Mouse (Mus musculus) intestine, postnatal 0 days (tissue): ENCODE measurements around the gene Samd9l. TPM values are rescaled to one million over a fixed set of nuclear protein-coding genes. Genes with fewer than 3 reads are reported as not detected.
"Not testable (repeated sequence)": the region's sequence is repeated elsewhere in the genome, so short reads cannot be mapped to it uniquely, and the experiment has no call there.

ENCODE experiments used
- ATAC-seq: fragments of 200-750 bp; cut with Nextera tagmentation; 2 replicates; pipeline ENCODE4 v1.8.0; 2017; ENCODE audit warnings: mild to moderate bottlenecking, moderate TSS enrichment, moderate library complexity
- H3K27ac ChIP-seq: fragments of 300-500 bp; sonication (generic); 2 replicates; pipeline ENCODE4 v1.5.1; 2014; ENCODE audit warnings: mild to moderate bottlenecking, low read depth, low read length, moderate library complexity
- H3K27me3 ChIP-seq: fragments of 300-500 bp; sonication (generic); replicated peaks from 2 replicates; pipeline ENCODE4 v1.6.1; 2014; ENCODE audit warnings: low read length, mixed read lengths; ENCODE audit not compliant: control insufficient read depth, insufficient read depth
- H3K36me3 ChIP-seq: fragments of 300-500 bp; sonication (generic); 2 replicates; pipeline ENCODE4 v1.6.1; 2014; ENCODE audit warnings: mild to moderate bottlenecking, moderate library complexity; ENCODE audit not compliant: control insufficient read depth, insufficient read depth
- H3K4me1 ChIP-seq: fragments of 300-500 bp; sonication (generic); replicated peaks from 2 replicates; pipeline ENCODE4 v1.6.1; 2014; ENCODE audit warnings: antibody characterized with exemption, low read length, mixed read lengths; ENCODE audit not compliant: control insufficient read depth, insufficient read depth
- H3K4me2 ChIP-seq: fragments of 300-500 bp; sonication (generic); replicated peaks from 2 replicates; pipeline ENCODE4 v1.6.1; 2014; ENCODE audit warnings: low read depth, mild to moderate bottlenecking, moderate library complexity
- H3K4me3 ChIP-seq: fragments of 300-500 bp; sonication (generic); 2 replicates; pipeline ENCODE4 v1.5.1; 2014; ENCODE audit warnings: low read depth, low read length
- H3K9ac ChIP-seq: fragments of 300-500 bp; sonication (generic); 2 replicates; pipeline ENCODE4 v1.6.1; 2014; ENCODE audit warnings: mild to moderate bottlenecking, low read depth, low read length
- H3K9me3 ChIP-seq: fragments of 300-500 bp; sonication (generic); 2 replicates; pipeline ENCODE4 v1.6.1; 2016; ENCODE audit warnings: mixed run types; ENCODE audit not compliant: control insufficient read depth
- CTCF ChIP-seq: sonication (generic); IDR thresholded peaks from 2 replicates; pipeline ENCODE4 v1.5.1; 2016; ENCODE audit warnings: low read depth, mild to moderate bottlenecking, control low read depth, antibody characterized with exemption, moderate library complexity
- WGBS: fragments of 180-500 bp; shearing (Covaris S2); extraction: QIAGEN DNeasy Blood & Tissue Kit; methylation state at CpG from one replicate; pipeline ENCODE4 v1.1.7; 2014; 5-methylcytosine and 5-hydroxymethylcytosine counted together
- polyA plus RNA-seq: library from polyadenylated mRNA; unstranded; fragments of >200 nt; fragmentation: Nextera tagmentation; extraction: Ambion mirVana; gene quantifications from 2 replicates; pipeline ENCODE4 v1.2.1, GENCODE M21; 2015

Samd9l gene
- polyA plus RNA-seq, 1 experiment from 2014 or later, result 26.1 TPM

GRCm38 (mm10) chr6:3397182-3397906, 2.0 kb downstream of the Samd9l start:
- H3K9me3 ChIP-seq, H3K4me1 ChIP-seq, H3K36me3 ChIP-seq, H3K27me3 ChIP-seq: not testable (repeated sequence)
- WGBS, result 50% methylated on average over 3 of the region's 7 CpGs
- Histone ChIP-seq H3K27ac (peak overlapping the region; percentile 64; the same call in 1 of the 2 replicates), H3K9ac (peak overlapping the region; percentile 40; the same call in 1 of the 2 replicates), H3K4me2 (peak overlapping the region; percentile 65), H3K4me3 (peak overlapping the region; percentile 38)
- peak; percentile 42; the same call in 1 of the 2 replicates for ATAC-seq

GRCm38 (mm10) chr6:3395921-3396611, 3.3 kb downstream of the Samd9l start:
- not testable (repeated sequence) for H3K36me3 ChIP-seq, H3K9ac ChIP-seq, H3K4me1 ChIP-seq, H3K27me3 ChIP-seq, H3K9me3 ChIP-seq, H3K4me3 ChIP-seq
- peak; percentile 60 for ATAC-seq
- WGBS, result 33% methylated on average over 4 of the region's 4 CpGs
- peak overlapping the region; percentile 57 for H3K4me2 ChIP-seq
- H3K27ac ChIP-seq, result peak overlapping the region; percentile 90

DNA sequence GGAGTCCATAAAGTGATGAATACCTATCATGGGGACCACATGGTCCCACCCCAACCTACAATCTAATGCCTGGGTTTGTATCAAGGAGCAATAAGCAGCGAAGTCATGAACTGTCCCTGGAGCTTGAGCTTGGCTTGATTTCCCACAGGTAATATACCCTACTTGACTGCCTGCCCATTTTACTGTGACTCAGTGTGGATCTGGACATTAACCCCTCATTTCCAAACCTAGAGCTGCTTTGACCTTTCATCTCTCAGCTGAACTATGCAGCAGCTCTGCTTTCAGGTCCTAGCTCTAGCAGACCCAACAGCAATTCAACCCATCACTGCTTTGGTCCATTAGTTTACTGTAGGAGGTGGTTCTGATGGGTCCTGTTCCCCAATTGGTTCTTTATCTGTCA, 9.4 kb downstream of the Samd9l start:
- no peaks in the 10 kb centered on the region for H3K27me3 ChIP-seq
- H3K4me1 ChIP-seq, result no peaks in the 10 kb centered on the region
- H3K4me2 ChIP-seq, result no peak overlapping the region
- peak; percentile 67 for ATAC-seq
- TF ChIP-seq CTCF, result no peak
- no peak overlapping the region for H3K27ac ChIP-seq
- H3K36me3 ChIP-seq, result no peaks in the 10 kb centered on the region
- WGBS, result 58% methylated on average over 1 of the region's 1 CpGs
- H3K4me3 ChIP-seq, result no peak overlapping the region
- H3K9me3 ChIP-seq, result no peaks in the 10 kb centered on the region
- no peak overlapping the region for H3K9ac ChIP-seq

DNA sequence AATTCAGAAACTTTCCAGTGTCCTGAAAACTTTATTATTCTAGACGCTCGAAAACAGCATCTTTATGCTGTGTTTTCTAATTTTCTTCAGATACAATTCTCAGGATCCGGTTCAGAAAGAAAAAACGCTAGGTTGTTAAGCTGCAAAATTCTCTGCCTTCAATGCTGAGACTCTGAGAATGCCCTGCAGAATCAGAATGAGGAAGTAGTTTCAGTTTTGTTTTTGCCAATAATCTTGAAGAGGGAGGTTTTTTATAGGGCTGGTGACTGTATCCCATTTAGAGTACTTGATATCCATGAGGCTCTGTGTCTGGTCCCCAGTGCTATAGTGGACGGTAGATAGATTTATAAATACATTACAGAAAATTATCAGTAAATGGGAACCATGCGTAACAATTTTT, 12.8 kb downstream of the Samd9l start:
- TF ChIP-seq CTCF, result no peak
- H3K9me3 ChIP-seq, result no peaks in the 10 kb centered on the region
- H3K4me1 ChIP-seq, result no peaks in the 10 kb centered on the region
- H3K4me3 ChIP-seq, result no peak overlapping the region
- WGBS, result 70% methylated on average over 6 of the region's 6 CpGs
- H3K9ac ChIP-seq, result no peak overlapping the region
- H3K27ac ChIP-seq, result no peak overlapping the region
- no peak overlapping the region for H3K4me2 ChIP-seq
- no peaks in the 10 kb centered on the region for H3K36me3 ChIP-seq
- ATAC-seq, result no peak
- H3K27me3 ChIP-seq, result no peaks in the 10 kb centered on the region

- not testable (repeated sequence) for H3K9ac ChIP-seq, H3K27ac ChIP-seq, H3K27me3 ChIP-seq, ATAC-seq, H3K4me1 ChIP-seq, H3K9me3 ChIP-seq, H3K4me2 ChIP-seq, H3K36me3 ChIP-seq, H3K4me3 ChIP-seq
These were observed 14.6 kb downstream of the Samd9l start for GRCm38 (mm10) chr6:3384816-3385215.

GRCm38 (mm10) chr6:3384115-3384791, 15.1 kb downstream of the Samd9l start:
- not testable (repeated sequence) for H3K4me3 ChIP-seq, H3K9me3 ChIP-seq, H3K27me3 ChIP-seq, H3K9ac ChIP-seq, H3K27ac ChIP-seq, H3K4me2 ChIP-seq, H3K4me1 ChIP-seq, H3K36me3 ChIP-seq
- peak; percentile 83 for ATAC-seq
- 0% methylated on average over 1 of the region's 4 CpGs for WGBS
